Mouse (Mus musculus) R1 (cell line): ENCODE data around the gene 1700025G04Rik.

ENCODE experiments used
- DNase-seq: peaks from one replicate; pipeline ENCODE4 v3.0.0-alpha.2; 2018; ENCODE audit warnings: low read depth, low spot score

The 1700025G04Rik gene

GRCm38 (mm10) chr1:152033731-152034130 is 56.2 kb downstream of the 1700025G04Rik start:
- DNase-seq: no peak

DNA sequence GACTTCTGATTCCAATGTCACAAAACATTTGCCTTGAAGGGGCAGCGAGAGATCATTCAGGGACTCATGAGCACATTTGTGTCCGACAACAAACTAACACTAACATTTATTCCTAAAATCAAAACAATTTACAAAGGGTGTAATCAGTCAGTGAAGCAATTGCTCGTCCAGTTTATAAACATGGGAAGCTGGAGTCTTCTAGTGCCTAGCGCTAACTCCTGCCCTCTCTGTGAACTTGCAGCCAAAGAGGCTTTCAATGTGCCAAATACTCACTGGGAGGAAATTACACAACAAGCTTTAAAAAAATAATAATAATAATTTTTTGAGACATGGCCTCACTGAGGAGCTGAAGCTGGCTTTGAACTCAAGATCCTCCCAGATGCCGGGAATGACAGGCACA is 57.8 kb downstream of the 1700025G04Rik start:
- DNase-seq: no peak

DNA sequence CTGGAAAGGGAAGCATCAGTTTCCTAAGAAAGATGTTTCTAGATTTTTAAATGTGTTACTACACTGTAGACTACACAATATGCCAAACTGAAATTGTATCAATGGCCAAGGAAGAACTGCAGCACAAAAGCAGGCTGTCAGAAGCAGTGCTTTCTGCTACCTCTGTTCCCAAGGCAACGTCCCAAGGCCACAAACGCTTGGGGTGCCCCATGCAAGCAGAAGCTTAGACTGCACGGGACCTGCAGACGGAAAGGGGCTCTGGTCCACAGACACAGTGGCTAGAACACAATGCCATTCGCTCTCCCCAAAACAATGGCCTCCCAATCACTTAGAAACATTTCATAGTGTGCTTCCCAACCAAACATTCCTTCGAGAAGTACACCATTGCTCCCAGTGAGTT is 59.4 kb downstream of the 1700025G04Rik start:
- peak; percentile 27 for DNase-seq

GRCm38 (mm10) chr1:152028718-152029117 is 61.2 kb downstream of the 1700025G04Rik start:
- no peak for DNase-seq

GRCm38 (mm10) chr1:152026762-152027161 is 63.2 kb downstream of the 1700025G04Rik start:
- DNase-seq: no peak

- no peak for DNase-seq
Measured at GRCm38 (mm10) chr1:152025308-152025707, 64.6 kb downstream of the 1700025G04Rik start.

DNA sequence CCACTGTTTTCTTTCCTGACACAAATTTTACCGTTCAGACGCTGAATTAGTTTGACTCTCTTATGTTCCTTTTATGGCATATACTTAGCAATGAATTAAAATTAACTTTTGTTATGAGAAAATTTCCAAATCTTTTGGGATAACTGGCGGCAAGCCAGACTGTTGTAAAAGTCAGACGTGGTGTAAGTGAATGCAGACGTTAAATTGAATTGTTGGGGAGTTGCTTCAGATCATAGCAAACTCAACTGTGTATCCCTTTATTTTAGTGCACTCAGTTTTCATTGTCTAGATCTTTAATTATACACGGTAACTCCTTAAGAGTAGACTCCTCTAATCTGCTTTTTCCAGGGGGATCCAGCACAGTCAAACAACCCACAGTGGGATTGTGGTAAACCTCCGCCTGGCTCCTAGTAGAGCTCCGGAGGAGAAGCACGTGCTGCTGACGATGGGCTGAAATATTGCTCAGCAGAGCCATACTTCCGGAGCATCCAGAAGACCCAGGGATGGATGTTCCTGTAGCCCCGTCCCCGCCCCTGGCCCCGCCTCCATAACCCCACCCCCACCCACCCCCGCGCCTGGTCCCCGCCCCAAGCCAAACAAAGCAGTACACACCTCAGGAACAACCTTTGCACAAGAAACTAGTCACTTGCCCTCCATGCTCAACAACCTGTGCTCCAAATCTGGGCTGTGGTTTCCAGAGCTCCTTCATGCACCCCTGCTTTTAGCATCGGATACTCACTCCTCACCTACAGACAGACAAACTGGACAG is 65.7 kb downstream of the 1700025G04Rik start:
- DNase-seq: peak; percentile 23

- no peak for DNase-seq
Measured at GRCm38 (mm10) chr1:152020812-152021211, 69.1 kb downstream of the 1700025G04Rik start.

DNA sequence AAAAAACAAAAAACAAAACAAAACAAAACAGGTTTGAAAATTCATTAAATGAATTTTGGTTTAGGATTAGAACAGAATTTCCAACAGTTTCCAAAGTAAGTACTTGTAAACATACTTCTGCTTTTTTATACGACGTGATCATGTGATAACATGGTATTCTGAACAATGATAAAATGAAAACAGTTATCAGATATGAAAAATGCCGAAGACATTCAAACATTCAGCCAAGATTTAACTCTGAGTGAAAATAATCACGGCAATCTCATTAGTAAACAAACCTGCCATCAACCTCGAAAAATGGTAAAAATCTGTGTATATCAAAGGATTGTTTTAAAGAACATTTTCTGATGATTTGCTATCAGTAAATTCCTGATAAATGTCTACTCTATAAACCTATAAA is 69.9 kb downstream of the 1700025G04Rik start:
- DNase-seq: no peak

GRCm38 (mm10) chr1:152019196-152019595 is 70.7 kb downstream of the 1700025G04Rik start:
- no peak for DNase-seq

DNA sequence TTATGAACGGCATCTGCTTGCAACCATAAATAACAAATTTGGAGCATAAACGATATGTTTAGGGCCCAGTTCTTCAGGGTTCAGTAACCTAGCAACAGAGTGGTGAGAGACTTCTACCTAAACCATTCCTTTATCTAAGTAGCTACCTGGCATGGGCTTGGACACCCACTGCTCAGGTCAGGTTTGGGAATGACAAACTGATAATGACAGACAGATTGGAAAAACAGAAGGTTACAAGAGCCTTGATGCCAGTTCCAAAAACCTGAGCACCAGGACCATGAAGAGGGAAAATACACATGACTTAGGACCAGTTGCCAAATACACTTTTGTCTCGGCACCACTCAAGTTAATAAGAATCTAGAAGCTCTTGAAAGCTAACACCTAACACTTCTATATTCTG is 71.6 kb downstream of the 1700025G04Rik start:
- DNase-seq: no peak

GRCm38 (mm10) chr1:152016663-152017062 is 73.3 kb downstream of the 1700025G04Rik start:
- DNase-seq: no peak

DNA sequence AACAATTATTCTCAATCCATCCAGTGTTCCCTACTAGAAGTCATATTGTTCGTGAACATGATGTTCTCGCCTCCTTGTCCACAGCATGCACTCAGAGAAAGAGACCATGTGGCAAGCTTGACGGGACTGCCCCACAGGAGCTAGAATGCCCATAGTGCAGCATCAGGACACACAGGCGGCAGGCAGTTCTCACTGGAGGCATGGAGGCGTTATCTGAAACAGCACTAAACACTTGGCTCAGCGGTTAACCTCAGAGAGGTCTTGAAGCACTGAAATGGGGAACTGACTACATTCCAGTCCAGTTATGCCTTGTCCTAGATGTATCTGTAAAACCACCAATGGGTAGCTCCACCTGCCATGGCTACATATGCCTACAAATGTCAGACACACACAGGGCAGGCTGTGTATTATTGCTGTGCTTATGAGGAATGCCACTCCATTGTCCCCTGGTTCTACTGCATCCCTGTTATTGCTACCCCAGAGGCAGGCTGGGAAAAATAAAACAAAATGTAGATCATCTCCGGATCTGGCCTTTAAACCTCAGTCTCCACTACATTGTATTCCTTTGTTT is 74.3 kb downstream of the 1700025G04Rik start:
- DNase-seq: no peak

DNA sequence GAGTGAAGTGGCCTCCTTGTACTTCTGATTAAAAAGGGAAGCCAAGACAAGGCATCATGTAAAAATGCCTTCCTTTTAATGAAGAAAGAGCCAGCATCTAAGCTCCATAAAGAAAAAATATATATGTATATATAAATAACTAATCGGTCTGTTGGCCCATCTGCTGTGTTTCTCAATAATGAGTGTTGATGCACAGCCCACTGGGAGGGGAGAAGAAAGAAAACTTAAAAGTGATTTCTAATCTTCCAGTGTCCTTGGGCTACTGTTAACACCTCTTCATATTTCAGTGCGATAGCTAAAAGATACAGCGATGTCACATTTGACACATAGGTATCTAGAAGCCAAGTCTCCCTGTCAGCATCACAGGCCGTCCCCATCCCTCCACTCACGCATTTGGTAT is 78.2 kb downstream of the 1700025G04Rik start:
- no peak for DNase-seq

- no peak for DNase-seq
Measured at GRCm38 (mm10) chr1:152010251-152010980, 79.5 kb downstream of the 1700025G04Rik start.

GRCm38 (mm10) chr1:152008473-152008991 is 81.4 kb downstream of the 1700025G04Rik start:
- DNase-seq: no peak

- no peak for DNase-seq
Measured at GRCm38 (mm10) chr1:152006529-152006928, 83.4 kb downstream of the 1700025G04Rik start.

- DNase-seq: no peak
Measured at GRCm38 (mm10) chr1:152004509-152004908, 85.4 kb downstream of the 1700025G04Rik start.

- no peak for DNase-seq
Measured at GRCm38 (mm10) chr1:152000461-152000860, 89.5 kb downstream of the 1700025G04Rik start.

DNA sequence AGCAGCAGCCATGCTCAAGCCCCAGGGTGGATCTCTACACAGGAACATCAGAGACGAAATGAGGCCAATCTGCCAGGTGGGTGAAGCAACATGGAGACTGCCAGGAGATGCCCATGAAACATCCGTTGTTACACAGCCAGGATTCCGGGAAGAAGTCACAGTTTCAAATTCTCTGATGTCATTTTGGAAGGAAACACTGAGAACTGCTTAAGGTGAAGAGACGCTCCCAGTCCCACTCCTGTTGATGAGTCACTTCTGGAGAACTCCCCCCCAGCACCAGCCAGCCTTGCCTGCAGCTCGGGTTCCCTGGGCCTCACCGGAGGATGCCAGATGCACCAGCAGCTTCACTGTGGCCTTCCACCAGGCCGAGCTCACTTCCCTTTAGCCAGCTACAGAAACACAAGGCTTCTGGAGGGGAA is 90.5 kb downstream of the 1700025G04Rik start:
- no peak for DNase-seq

- no peak for DNase-seq
Measured at GRCm38 (mm10) chr1:151998721-151999206, 91.2 kb downstream of the 1700025G04Rik start.

- DNase-seq: no peak
Measured at GRCm38 (mm10) chr1:151997591-151997990, 92.3 kb downstream of the 1700025G04Rik start.
